Mouse (Mus musculus) forebrain, embryonic 16.5 days (tissue): ENCODE results near the gene Yod1. TPM values are rescaled to one million over a fixed set of nuclear protein-coding genes. Genes with fewer than 3 reads are reported as not detected.
A peak's percentile ranks its signal among the peaks of the same experiment; 100 is the strongest.

ENCODE experiments used
- ATAC-seq: fragments of 200-750 bp; cut with Nextera tagmentation; 2 replicates; pipeline ENCODE4 v1.8.0; 2017; ENCODE audit warnings: mild to moderate bottlenecking, moderate library complexity
- H3K27ac ChIP-seq: fragments of 300-500 bp; sonication (generic); 2 replicates; pipeline ENCODE4 v1.5.1; 2014; ENCODE audit warnings: low read length, control low read depth
- H3K27me3 ChIP-seq: fragments of 300-500 bp; sonication (generic); replicated peaks from 2 replicates; pipeline ENCODE4 v1.6.1; 2014; ENCODE audit warnings: low read length; ENCODE audit not compliant: control insufficient read depth, insufficient read depth
- H3K36me3 ChIP-seq: fragments of 300-500 bp; sonication (generic); 2 replicates; pipeline ENCODE4 v1.6.1; 2014; ENCODE audit not compliant: control insufficient read depth, insufficient read depth
- H3K4me1 ChIP-seq: fragments of 300-500 bp; sonication (generic); replicated peaks from 2 replicates; pipeline ENCODE4 v1.6.1; 2014; ENCODE audit warnings: low read length; ENCODE audit not compliant: control insufficient read depth, insufficient read depth
- H3K4me2 ChIP-seq: fragments of 300-500 bp; sonication (generic); 2 replicates; pipeline ENCODE4 v1.6.1; 2014; ENCODE audit warnings: mild to moderate bottlenecking, low read length, control low read depth
- H3K4me3 ChIP-seq: fragments of 300-500 bp; sonication (generic); replicated peaks from 2 replicates; pipeline ENCODE4 v1.5.1; 2014; ENCODE audit warnings: mild to moderate bottlenecking, low read length, control low read depth
- H3K9ac ChIP-seq: fragments of 300-500 bp; sonication (generic); replicated peaks from 2 replicates; pipeline ENCODE4 v1.6.1; 2014; ENCODE audit warnings: low read depth, low read length, control low read depth
- H3K9me3 ChIP-seq: fragments of 300-500 bp; sonication (generic); 2 replicates; pipeline ENCODE4 v1.6.1; 2016; ENCODE audit warnings: low read length; ENCODE audit not compliant: control insufficient read depth
- WGBS: fragments of 180-500 bp; shearing (Covaris S2); extraction: QIAGEN DNeasy Blood & Tissue Kit; methylation state at CpG from one replicate; pipeline ENCODE4 v1.1.7; 2014; 5-methylcytosine and 5-hydroxymethylcytosine counted together
- polyA plus RNA-seq: library from polyadenylated mRNA; unstranded; fragments of >200 nt; fragmentation: Nextera tagmentation; extraction: Ambion mirVana; gene quantifications from 2 replicates; pipeline ENCODE4 v1.2.1, GENCODE M21; 2015

Gene Yod1
- polyA plus RNA-seq, 1 experiment from 2014 or later, result 18.7 TPM

- Histone ChIP-seq H3K9me3 (no peaks in the 10 kb centered on the region), H3K4me2 (no peak overlapping the region), H3K27me3 (no peaks in the 10 kb centered on the region), H3K9ac (no peak overlapping the region), H3K4me3 (no peak overlapping the region), H3K36me3 (no peaks in the 10 kb centered on the region), H3K27ac (no peak overlapping the region), H3K4me1 (no peaks in the 10 kb centered on the region)
- WGBS, result 73% methylated on average over 3 of the region's 3 CpGs
- no peak for ATAC-seq
Observed at GRCm38 (mm10) chr1:130739636-130740035, 22.5 kb downstream of the Yod1 start.

DNA sequence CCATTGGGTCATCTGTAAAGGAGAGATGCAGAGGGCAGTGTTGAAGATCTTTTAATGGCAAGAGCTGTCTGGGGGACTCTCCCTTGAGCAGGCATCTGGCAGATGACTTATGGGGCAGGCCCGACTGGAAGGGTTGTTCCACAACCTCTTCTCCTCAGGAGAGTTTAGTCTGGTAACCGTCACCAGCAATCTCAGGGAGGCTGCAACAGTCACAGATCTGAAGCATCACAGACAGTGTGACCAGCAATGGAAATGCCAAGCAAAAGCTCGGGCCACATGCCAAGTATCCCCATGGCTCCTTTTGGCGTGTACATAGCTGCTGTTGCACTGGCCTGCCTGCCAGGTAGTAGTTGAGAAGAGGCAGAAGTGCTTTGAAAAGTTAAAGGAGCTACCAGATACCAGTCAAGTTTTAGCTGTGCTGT lies 23.1 kb downstream of the Yod1 start:
- Histone ChIP-seq H3K9me3 (no peaks in the 10 kb centered on the region), H3K4me3 (no peak overlapping the region), H3K9ac (no peak overlapping the region), H3K4me2 (no peak overlapping the region), H3K36me3 (no peaks in the 10 kb centered on the region), H3K27ac (no peak overlapping the region), H3K4me1 (no peaks in the 10 kb centered on the region), H3K27me3 (no peaks in the 10 kb centered on the region)
- no peak for ATAC-seq
- WGBS, result 63% methylated on average over 4 of the region's 4 CpGs

DNA sequence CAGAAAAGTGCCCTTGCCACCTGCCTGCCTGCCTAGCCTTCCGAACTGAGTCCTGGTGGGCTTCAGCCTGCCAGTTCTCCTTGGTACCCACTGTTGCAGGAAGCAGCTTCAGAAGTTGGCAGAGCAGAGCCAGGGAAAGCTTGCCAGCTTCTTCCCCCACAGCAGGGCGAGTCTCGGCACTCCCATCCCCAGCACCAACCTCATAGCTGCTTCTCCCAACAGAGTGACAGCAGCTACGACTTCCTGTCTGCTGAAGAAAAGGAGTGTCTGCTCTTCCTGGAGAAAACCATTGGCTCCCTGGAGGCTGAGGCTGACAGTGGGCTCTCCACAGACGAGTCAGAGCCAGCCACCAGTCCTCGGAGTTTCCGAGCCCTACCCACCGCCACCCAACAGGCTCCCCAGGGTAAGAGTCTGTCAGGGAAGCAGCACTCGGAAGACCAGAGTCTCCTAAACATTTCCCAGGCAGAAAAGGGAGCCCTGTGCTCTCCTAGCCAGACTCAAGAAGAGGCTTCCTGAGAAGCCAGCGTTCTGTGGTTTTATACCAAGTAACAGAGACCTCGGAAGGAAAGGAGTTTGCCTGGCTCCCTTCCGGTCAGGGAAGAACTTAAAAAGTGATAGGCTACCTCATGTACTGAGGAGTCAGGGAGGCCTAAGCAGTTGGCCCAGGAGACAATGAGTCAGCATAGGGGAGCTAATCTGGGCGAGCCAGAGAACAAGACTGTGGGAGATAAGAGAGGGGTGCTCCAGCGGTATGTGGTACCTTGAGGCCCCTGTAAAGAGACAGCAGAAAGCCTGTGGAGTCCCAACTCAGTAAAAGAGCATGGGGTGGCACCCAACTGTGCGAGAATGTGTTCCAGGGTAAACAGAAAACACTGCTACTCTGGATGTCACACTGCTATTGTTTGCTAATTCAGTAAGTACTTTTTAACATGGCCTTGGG lies 23.9 kb downstream of the Yod1 start:
- H3K9ac ChIP-seq, result no peak overlapping the region
- ATAC-seq, result peak; percentile 66
- WGBS, result 56% methylated on average over 15 of the region's 15 CpGs
- no peaks in the 10 kb centered on the region for H3K36me3 ChIP-seq
- H3K4me2 ChIP-seq, result no peak overlapping the region
- no peaks in the 10 kb centered on the region for H3K9me3 ChIP-seq
- H3K4me3 ChIP-seq, result no peak overlapping the region
- no peaks in the 10 kb centered on the region for H3K27me3 ChIP-seq
- no peak overlapping the region for H3K27ac ChIP-seq
- H3K4me1 ChIP-seq, result no peaks in the 10 kb centered on the region

DNA sequence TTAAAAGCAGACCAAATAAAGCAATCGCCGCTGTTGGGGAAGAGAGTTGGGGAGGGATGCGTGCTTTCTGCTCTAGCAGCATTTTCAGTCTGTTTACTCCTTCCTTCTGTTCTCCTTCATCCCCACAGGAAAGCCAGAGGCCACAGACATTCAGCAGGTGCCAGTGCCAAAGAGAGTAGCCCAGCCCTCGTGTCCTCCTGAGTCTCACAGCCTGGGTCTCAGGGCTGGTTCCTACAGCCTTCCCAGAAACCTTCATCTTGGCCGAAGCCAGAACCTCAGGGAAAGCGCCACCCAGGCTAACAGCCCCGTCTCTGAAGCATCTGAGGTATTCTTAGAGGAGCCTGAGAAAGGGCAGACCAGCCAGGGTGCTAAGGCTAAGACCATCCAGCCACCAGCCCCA lies 25.1 kb downstream of the Yod1 start:
- Histone ChIP-seq H3K4me1 (no peaks in the 10 kb centered on the region), H3K9ac (no peak overlapping the region), H3K9me3 (no peaks in the 10 kb centered on the region), H3K4me3 (no peak overlapping the region), H3K36me3 (no peaks in the 10 kb centered on the region), H3K27ac (no peak overlapping the region), H3K4me2 (no peak overlapping the region), H3K27me3 (no peaks in the 10 kb centered on the region)
- 88% methylated on average over 7 of the region's 7 CpGs for WGBS
- ATAC-seq, result no peak

- Histone ChIP-seq H3K4me1 (no peaks in the 10 kb centered on the region), H3K9me3 (no peaks in the 10 kb centered on the region), H3K4me2 (no peak overlapping the region), H3K4me3 (no peak overlapping the region), H3K27ac (no peak overlapping the region), H3K9ac (no peak overlapping the region), H3K36me3 (no peaks in the 10 kb centered on the region), H3K27me3 (no peaks in the 10 kb centered on the region)
- WGBS, result 94% methylated on average over 1 of the region's 1 CpGs
- no peak for ATAC-seq
Observed at GRCm38 (mm10) chr1:130743775-130744174, 26.6 kb downstream of the Yod1 start.

DNA sequence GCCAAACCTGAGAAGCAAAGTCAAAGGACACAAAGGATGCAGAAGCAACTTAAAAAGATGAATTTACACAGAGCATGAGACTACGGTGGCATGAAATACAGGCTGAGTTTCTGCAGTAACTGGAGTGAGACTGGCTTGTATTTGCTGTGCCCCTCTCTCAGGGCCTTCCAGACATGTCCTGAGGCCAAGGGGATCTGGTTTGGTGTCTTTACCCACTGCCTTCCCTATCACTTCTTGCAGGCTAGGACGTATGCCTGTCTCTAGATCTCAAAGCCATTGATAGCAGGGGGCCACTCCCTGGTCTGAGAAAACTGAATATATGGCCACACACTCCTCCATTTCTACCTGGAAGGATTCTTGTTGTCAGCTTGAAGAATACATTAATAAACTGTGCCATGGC lies 27.1 kb downstream of the Yod1 start:
- no peaks in the 10 kb centered on the region for H3K36me3 ChIP-seq
- H3K4me1 ChIP-seq, result no peaks in the 10 kb centered on the region
- no peak overlapping the region for H3K27ac ChIP-seq
- no peaks in the 10 kb centered on the region for H3K27me3 ChIP-seq
- H3K4me3 ChIP-seq, result no peak overlapping the region
- WGBS, result 89% methylated on average over 2 of the region's 2 CpGs
- ATAC-seq, result no peak
- no peak overlapping the region for H3K4me2 ChIP-seq
- no peaks in the 10 kb centered on the region for H3K9me3 ChIP-seq
- no peak overlapping the region for H3K9ac ChIP-seq

- WGBS, result 90% methylated on average over 5 of the region's 5 CpGs
Observed at GRCm38 (mm10) chr1:130744961-130745360, 27.8 kb downstream of the Yod1 start.

DNA sequence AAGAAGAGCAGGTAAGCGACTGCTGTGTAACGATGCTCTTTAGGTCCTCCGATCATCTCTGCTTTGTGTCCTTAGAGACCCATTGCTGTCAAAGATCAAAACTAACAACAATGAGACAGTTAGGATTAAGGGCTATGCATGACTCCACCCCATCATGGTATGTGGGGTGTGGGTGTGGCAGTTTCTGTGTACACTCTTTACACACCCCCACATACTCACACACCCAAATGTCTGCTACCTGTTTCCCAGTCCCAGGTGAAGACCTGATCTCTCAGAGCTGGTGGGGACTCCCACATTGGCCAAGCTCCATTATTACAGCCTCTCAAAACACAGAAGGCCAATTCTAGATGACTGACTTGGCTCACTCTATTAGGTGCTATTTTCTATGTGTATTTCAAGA lies 28.5 kb downstream of the Yod1 start:
- no peaks in the 10 kb centered on the region for H3K4me1 ChIP-seq
- H3K9me3 ChIP-seq, result no peaks in the 10 kb centered on the region
- no peak overlapping the region for H3K4me3 ChIP-seq
- H3K27ac ChIP-seq, result no peak overlapping the region
- no peaks in the 10 kb centered on the region for H3K36me3 ChIP-seq
- H3K27me3 ChIP-seq, result no peaks in the 10 kb centered on the region
- no peak overlapping the region for H3K9ac ChIP-seq
- 92% methylated on average over 3 of the region's 3 CpGs for WGBS
- ATAC-seq, result no peak
- H3K4me2 ChIP-seq, result no peak overlapping the region

More at GRCm38 (mm10) chr1:130744961-130745360, 27.8 kb downstream of the Yod1 start:
- H3K9me3 ChIP-seq, result no peaks in the 10 kb centered on the region
- no peak overlapping the region for H3K4me3 ChIP-seq
- no peaks in the 10 kb centered on the region for H3K36me3 ChIP-seq
- H3K9ac ChIP-seq, result no peak overlapping the region
- no peak for ATAC-seq
- H3K27me3 ChIP-seq, result no peaks in the 10 kb centered on the region
- H3K4me2 ChIP-seq, result no peak overlapping the region
- no peaks in the 10 kb centered on the region for H3K4me1 ChIP-seq
- H3K27ac ChIP-seq, result no peak overlapping the region

DNA sequence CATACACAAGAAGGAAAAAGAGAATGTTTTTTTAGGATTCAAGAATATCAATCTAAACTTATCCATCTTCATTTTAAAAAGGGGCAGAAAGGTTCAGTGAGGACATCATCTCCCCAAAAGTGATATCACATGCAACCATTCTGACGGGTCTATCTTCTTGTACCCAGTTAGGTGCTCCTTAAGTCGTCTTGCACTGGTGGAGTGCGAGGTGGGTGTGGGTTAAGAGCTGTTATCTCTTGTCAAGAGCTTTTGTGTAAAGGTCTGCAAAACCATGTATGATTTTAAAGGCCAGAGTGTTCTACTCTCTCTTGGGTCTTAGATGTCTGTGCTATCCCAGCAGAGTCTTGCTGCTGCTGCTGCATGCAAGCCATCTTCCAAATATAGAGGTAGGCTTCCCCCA lies 29.7 kb downstream of the Yod1 start:
- H3K9ac ChIP-seq, result no peak overlapping the region
- no peaks in the 10 kb centered on the region for H3K36me3 ChIP-seq
- no peaks in the 10 kb centered on the region for H3K27me3 ChIP-seq
- H3K4me2 ChIP-seq, result no peak overlapping the region
- ATAC-seq, result no peak
- H3K4me3 ChIP-seq, result no peak overlapping the region
- no peaks in the 10 kb centered on the region for H3K9me3 ChIP-seq
- H3K4me1 ChIP-seq, result no peaks in the 10 kb centered on the region
- WGBS, result 93% methylated on average over 3 of the region's 3 CpGs
- no peak overlapping the region for H3K27ac ChIP-seq
